Mouse (Mus musculus) hindbrain, embryonic 16.5 days (tissue): ENCODE measurements around the gene Plcb3. TPM values are rescaled to one million over a fixed set of nuclear protein-coding genes. Genes with fewer than 3 reads are reported as not detected.

ENCODE experiments used
- ATAC-seq: fragments of 200-750 bp; cut with Nextera tagmentation; 2 replicates; pipeline ENCODE4 v1.8.0; 2017; ENCODE audit warnings: moderate TSS enrichment, moderate library complexity
- H3K27ac ChIP-seq: fragments of 300-500 bp; sonication (generic); 2 replicates; pipeline ENCODE4 v1.5.1; 2014; ENCODE audit warnings: low read depth, mild to moderate bottlenecking, control low read depth, low read length, moderate library complexity
- H3K27me3 ChIP-seq: fragments of 300-500 bp; sonication (generic); replicated peaks from 2 replicates; pipeline ENCODE4 v1.6.1; 2014; ENCODE audit warnings: low read length; ENCODE audit not compliant: control insufficient read depth, insufficient read depth
- H3K36me3 ChIP-seq: fragments of 300-500 bp; sonication (generic); 2 replicates; pipeline ENCODE4 v1.6.1; 2014; ENCODE audit warnings: mild to moderate bottlenecking, low read length, moderate library complexity, mixed read lengths; ENCODE audit not compliant: control insufficient read depth, insufficient read depth
- H3K4me1 ChIP-seq: fragments of 300-500 bp; sonication (generic); 2 replicates; pipeline ENCODE4 v1.6.1; 2014; ENCODE audit warnings: low read depth, low read length; ENCODE audit not compliant: control insufficient read depth, insufficient read depth
- H3K4me2 ChIP-seq: fragments of 300-500 bp; sonication (generic); 2 replicates; pipeline ENCODE4 v1.6.1; 2014; ENCODE audit warnings: mild to moderate bottlenecking, low read length, control low read depth, moderate library complexity
- H3K4me3 ChIP-seq: fragments of 300-500 bp; sonication (generic); 2 replicates; pipeline ENCODE4 v1.5.1; 2014; ENCODE audit warnings: mild to moderate bottlenecking, low read length, control low read depth, moderate library complexity
- H3K9ac ChIP-seq: fragments of 300-500 bp; sonication (generic); 2 replicates; pipeline ENCODE4 v1.6.1; 2014; ENCODE audit warnings: low read depth, mild to moderate bottlenecking, control low read depth, low read length, moderate library complexity
- H3K9me3 ChIP-seq: fragments of 300-500 bp; sonication (generic); 2 replicates; pipeline ENCODE4 v1.6.1; 2014; ENCODE audit warnings: mild to moderate bottlenecking, low read length, moderate library complexity; ENCODE audit not compliant: control insufficient read depth
- WGBS: fragments of 180-500 bp; shearing (Covaris S2); extraction: QIAGEN DNeasy Blood & Tissue Kit; methylation state at CpG from one replicate; pipeline ENCODE4 v1.1.7; 2014; 5-methylcytosine and 5-hydroxymethylcytosine counted together
- polyA plus RNA-seq: library from polyadenylated mRNA; unstranded; fragments of >200 nt; fragmentation: Nextera tagmentation; extraction: Ambion mirVana; gene quantifications from 2 replicates; pipeline ENCODE4 v1.2.1, GENCODE M21; 2015

Plcb3 gene
- polyA plus RNA-seq, 1 experiment from 2014 or later = 13.8 TPM

DNA sequence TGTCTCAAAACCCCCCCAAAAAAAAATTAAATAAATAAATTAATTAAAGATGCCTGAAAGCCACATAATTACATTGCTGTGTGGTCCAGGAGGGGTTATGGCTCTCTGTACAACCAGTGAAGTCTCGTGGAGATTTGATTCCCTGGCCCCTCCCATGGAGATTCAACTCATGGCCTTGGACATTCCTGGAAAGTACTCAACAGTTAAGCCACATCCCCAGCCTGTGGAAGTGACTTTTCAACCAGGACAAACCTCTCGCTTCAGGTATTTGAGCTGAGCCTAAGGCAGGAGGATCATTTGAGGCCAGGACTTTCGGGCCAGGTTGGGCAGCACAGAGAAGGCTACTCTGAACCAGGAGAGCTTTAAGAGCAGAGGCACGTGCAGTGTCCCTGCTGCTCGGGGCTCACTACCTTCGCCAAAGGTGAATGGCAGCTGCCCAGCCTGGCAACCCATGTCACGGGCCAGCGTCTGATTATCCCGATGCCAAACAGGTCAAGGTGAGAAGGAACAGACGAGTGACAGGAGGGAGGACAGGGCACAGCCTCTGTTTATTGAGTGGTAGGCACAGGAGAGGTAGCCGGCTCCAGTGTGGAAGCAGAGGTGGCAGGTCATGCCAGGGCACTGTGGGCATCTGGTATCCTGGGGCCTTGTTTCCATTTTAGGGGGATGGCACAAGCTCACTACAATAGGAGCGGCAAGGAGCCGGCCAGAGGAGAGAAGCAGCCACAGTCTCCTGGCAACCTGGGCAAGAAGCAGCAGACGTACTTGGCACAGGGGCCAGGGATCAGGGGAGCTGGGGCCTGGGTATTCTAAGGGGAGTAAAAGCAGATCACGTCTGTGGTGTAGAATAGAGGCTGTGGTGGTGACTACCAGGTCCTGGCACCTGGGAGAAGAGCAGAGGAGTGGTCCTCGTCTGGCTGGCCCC is 38.5 kb downstream of the Plcb3 start:
- peaks cover 44% of the 10 kb centered on the region for H3K4me1 ChIP-seq
- no peak for ATAC-seq
- H3K9me3 ChIP-seq = no peaks in the 10 kb centered on the region
- H3K36me3 ChIP-seq = no peaks in the 10 kb centered on the region
- no peak overlapping the region for H3K4me3 ChIP-seq
- peak overlapping the region; percentile 18; the same call in 1 of the 2 replicates for H3K9ac ChIP-seq
- H3K4me2 ChIP-seq = no peak overlapping the region
- no peak overlapping the region for H3K27ac ChIP-seq
- H3K27me3 ChIP-seq = peaks cover 19% of the 10 kb centered on the region
- 70% methylated on average over 16 of the region's 16 CpGs for WGBS

DNA sequence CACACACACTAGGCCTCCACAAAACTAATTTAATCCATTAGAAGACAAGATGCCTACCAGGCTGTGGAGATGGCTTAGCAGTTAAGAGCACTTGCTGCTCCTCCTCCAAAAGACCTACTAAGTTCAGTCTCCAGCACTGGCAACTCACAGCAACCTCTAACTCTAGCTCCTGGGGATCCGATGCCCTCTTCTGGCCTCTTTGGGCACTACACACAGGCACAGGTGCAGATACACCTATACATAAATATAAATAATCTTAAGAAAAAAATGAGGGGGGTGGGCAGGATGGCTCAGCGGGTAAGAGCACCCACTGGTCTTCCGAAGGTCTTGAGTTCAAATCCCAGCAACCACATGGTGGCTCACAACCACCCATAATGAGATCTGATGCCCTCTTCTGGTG is 40.0 kb downstream of the Plcb3 start:
- H3K4me3 ChIP-seq = no peak overlapping the region
- no peak for ATAC-seq
- no peaks in the 10 kb centered on the region for H3K36me3 ChIP-seq
- H3K27me3 ChIP-seq = peaks cover 33% of the 10 kb centered on the region
- peaks cover 40% of the 10 kb centered on the region for H3K4me1 ChIP-seq
- H3K27ac ChIP-seq = no peak overlapping the region
- no peaks in the 10 kb centered on the region for H3K9me3 ChIP-seq
- H3K9ac ChIP-seq = no peak overlapping the region
- WGBS = 18% methylated on average over 3 of the region's 3 CpGs
- H3K4me2 ChIP-seq = no peak overlapping the region

DNA sequence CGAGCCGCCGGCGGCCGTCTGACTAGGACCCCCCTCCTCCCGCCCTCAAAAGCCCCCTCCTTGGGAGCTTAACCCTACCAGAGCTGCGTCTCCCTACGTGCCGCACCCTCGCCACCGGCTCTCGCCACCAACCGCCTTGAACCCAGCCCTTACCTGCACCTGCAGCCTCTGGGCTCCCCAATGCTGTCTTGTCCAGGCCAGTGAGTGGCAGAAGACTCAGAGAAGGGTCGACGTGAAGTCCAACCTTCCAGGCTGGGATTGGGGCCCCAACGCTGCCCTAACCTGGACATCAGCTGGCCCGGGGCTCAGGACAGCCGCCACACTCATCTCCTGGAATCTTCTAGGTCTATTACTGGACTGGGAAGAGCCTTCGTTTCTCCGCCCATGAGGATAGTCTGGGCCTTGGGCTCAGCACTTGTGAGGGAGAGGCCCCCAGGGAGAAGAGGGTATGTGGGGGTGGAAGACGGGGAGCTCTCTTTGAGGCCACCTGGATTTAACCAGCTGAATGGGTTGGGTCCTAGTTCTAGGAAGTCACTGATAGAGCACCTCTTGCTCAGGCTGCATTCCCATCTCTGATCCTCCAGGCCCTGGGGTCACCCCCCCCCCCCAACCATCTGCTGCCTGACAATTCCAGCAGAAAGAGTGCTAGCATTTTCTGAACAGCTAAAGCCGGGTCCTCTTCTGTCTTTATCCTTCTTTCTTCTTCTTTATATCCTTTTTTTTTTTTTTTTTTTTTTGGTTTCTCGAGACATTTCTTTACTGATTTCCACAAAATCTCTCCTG is 41.9 kb downstream of the Plcb3 start, which contains the start of gene Kcnk4:
Gene Kcnk4 (minus strand): TSS at position 321 of the 783 bp plus-strand sequence.
- ATAC-seq = no peak; the same call in 1 of the 2 replicates
- peak within 1 kb of the TSS; percentile 31; the same call in 1 of the 2 replicates for H3K27ac ChIP-seq
- peak within 1 kb of the TSS; percentile 51 for H3K4me3 ChIP-seq
- H3K9me3 ChIP-seq = no peaks in the 10 kb centered on the region
- peaks cover 26% of the 10 kb centered on the region for H3K4me1 ChIP-seq
- H3K36me3 ChIP-seq = no peaks in the 10 kb centered on the region
- 8% methylated on average over 23 of the region's 23 CpGs for WGBS
- H3K4me2 ChIP-seq = peak within 1 kb of the TSS; percentile 84
- peak within 1 kb of the TSS; percentile 74 for H3K9ac ChIP-seq
- peaks cover 36% of the 10 kb centered on the region for H3K27me3 ChIP-seq

DNA sequence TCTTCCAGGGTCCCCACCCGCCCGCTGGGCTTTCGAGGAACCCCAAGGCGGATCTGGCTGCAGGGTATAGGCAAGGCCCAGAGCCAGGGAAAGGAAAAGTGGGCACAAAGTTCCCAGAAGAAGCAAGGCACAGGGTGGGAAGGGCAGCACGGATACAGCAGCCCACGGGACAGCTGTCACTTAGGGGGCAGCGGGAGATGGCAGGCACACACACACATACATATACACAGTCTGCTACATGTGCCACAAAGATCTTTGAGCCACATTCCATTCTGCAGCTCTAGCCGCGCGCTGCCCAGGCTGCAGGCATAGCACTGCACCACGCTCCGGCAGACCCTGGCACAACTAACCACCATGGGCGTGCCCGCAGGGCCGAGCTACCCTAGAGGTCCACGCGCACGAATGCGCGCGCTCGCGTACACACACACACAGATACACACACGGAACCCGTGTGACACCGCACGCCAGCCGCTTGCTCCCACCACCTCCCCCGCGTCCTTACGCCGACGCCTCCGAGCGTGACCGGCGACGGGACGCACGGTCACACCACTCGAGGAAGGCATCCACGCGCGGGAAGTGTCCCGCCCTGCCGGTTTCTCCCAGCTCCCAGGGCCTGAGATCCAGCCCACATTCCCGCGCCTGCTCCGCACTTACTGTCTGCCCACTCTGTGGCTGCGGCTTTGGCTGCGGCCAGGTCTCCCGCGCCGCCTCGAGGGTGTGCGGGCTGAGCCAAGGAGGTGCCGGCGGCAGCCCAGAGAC is 42.7 kb downstream of the Plcb3 start:
- no peaks in the 10 kb centered on the region for H3K36me3 ChIP-seq
- peak overlapping the region; percentile 74 for H3K9ac ChIP-seq
- H3K4me3 ChIP-seq = peak overlapping the region; percentile 51
- peak; percentile 69 for ATAC-seq
- no peaks in the 10 kb centered on the region for H3K9me3 ChIP-seq
- WGBS = 2% methylated on average over 58 of the region's 58 CpGs
- peak overlapping the region; percentile 84 for H3K4me2 ChIP-seq
- peaks cover 42% of the 10 kb centered on the region for H3K27me3 ChIP-seq
- peaks cover 18% of the 10 kb centered on the region for H3K4me1 ChIP-seq
- peak overlapping the region; percentile 31; the same call in 1 of the 2 replicates for H3K27ac ChIP-seq

DNA sequence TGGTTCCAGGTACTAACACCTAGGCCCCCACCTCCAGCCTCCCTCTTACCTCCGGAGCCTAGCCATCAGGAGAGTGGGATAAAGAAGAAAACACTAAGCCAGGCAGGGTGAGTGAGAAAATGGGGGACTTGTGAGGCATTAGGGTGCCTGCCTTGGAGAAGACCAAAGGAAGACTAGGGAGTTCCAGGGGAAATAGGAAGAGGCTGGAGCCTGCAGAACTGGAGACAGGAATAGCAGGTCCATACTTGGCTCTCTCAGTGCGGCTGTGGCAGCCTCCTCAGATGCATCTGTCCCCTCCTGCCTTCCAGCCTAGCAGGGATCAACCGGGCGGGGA is 43.2 kb downstream of the Plcb3 start:
- WGBS = 22% methylated on average over 4 of the region's 4 CpGs
- Histone ChIP-seq H3K4me3 (peak overlapping the region; percentile 51), H3K4me2 (peak overlapping the region; percentile 84), H3K9ac (peak overlapping the region; percentile 74), H3K36me3 (no peaks in the 10 kb centered on the region), H3K27me3 (peaks cover 44% of the 10 kb centered on the region), H3K9me3 (no peaks in the 10 kb centered on the region), H3K4me1 (peaks cover 14% of the 10 kb centered on the region), H3K27ac (no peak overlapping the region)
- no peak for ATAC-seq

DNA sequence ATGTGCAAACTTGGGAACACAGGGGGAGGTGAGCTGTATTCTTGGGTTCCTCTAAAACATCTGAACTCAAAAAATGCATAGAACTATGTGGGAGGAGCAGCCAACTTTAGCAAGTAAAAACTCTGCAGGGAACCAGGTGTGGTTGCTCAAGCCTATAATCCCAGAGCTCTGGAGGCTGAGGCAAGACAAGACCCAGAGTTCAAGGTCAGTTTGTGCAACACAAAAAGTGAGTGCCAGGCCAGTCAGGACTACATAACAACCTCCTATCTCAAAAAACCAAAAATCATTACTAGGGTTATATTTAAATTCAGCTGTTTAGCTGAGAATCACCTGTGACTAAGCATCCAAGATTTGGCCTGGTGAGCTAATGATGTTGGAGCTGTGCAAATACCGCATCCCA is 44.3 kb downstream of the Plcb3 start:
- no peak for ATAC-seq
- 57% methylated on average over 1 of the region's 1 CpGs for WGBS
- H3K36me3 ChIP-seq = no peaks in the 10 kb centered on the region
- no peak overlapping the region for H3K4me2 ChIP-seq
- H3K9me3 ChIP-seq = no peaks in the 10 kb centered on the region
- no peak overlapping the region for H3K4me3 ChIP-seq
- no peak overlapping the region for H3K27ac ChIP-seq
- peaks cover 53% of the 10 kb centered on the region for H3K27me3 ChIP-seq
- no peak overlapping the region for H3K9ac ChIP-seq
- H3K4me1 ChIP-seq = peaks cover 14% of the 10 kb centered on the region

DNA sequence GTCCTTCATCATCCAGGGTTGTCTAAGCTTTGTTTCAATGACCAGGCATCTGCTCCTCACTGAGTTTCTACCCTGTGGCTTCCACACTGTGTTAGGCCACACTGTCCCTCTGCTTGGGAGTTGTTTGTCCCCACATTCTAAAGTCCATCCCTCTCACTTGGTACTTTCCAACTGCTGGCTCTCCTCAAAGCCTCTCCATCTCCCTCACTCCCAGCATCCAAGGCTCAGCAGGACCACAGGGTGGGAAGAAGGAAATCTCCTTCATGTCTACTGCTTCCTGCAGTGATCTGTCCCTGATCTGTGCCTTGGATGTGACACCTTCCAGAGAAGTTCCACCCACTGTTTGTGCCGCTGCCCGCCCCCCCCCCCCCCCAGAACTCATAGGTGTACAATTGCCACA is 45.3 kb downstream of the Plcb3 start:
- no peak for ATAC-seq
- H3K4me1 ChIP-seq = peaks cover 18% of the 10 kb centered on the region
- no peak overlapping the region for H3K4me2 ChIP-seq
- H3K4me3 ChIP-seq = no peak overlapping the region
- WGBS = 0% methylated on average over 2 of the region's 2 CpGs
- H3K36me3 ChIP-seq = no peaks in the 10 kb centered on the region
- H3K9ac ChIP-seq = no peak overlapping the region
- no peaks in the 10 kb centered on the region for H3K9me3 ChIP-seq
- H3K27me3 ChIP-seq = peaks cover 56% of the 10 kb centered on the region
- no peak overlapping the region for H3K27ac ChIP-seq

DNA sequence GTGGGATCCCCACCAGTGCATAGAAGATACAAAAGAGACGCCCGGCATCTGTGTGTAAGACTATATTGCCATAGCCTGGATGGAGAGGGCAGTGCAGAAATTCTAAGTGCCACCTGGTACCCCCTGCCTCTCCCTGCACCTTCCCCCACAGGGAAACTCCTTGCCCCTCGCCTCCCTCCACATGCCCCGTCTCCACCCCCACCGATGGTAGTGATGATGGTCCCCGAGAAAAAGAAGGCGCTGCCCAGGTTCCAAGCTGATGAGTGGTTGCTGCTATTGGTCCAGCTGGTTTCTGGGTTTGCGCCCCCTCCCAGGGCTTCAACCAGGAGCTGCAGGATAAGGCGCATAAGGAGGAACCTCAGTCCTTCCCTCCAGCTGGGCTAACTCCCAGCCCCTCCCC is 48.2 kb downstream of the Plcb3 start:
- Histone ChIP-seq H3K9ac (no peak overlapping the region), H3K27me3 (peaks cover 73% of the 10 kb centered on the region)
- WGBS = 15% methylated on average over 9 of the region's 9 CpGs

More for the DNA sequence above, 48.2 kb downstream of the Plcb3 start:
- no peak for ATAC-seq
- H3K36me3 ChIP-seq = no peaks in the 10 kb centered on the region
- H3K4me1 ChIP-seq = peaks cover 13% of the 10 kb centered on the region
- H3K9me3 ChIP-seq = no peaks in the 10 kb centered on the region
- no peak overlapping the region for H3K4me3 ChIP-seq
- no peak overlapping the region for H3K4me2 ChIP-seq
- no peak overlapping the region for H3K27ac ChIP-seq
